Mouse (Mus musculus) lung, postnatal 0 days (tissue): ENCODE measurements around the gene Pygm. TPM values are rescaled to one million over a fixed set of nuclear protein-coding genes. Genes with fewer than 3 reads are reported as not detected.

Source experiments
- ATAC-seq: fragments of 200-750 bp; cut with Nextera tagmentation; 2 replicates; pipeline ENCODE4 v1.8.0; 2017; ENCODE audit warnings: moderate library complexity
- DNase-seq: peaks from one replicate; pipeline ENCODE4 v3.0.0-alpha.2; 2016; ENCODE audit warnings: low spot score
- H3K27ac ChIP-seq: fragments of 300-500 bp; sonication (generic); 2 replicates; pipeline ENCODE4 v1.5.1; 2014; ENCODE audit warnings: antibody characterized with exemption, mild to moderate bottlenecking, low read length, mixed read lengths
- H3K27me3 ChIP-seq: fragments of 300-500 bp; sonication (generic); replicated peaks from 2 replicates; pipeline ENCODE4 v1.6.1; 2014; ENCODE audit warnings: low read length, mixed read lengths; ENCODE audit not compliant: insufficient read depth
- H3K36me3 ChIP-seq: fragments of 300-500 bp; sonication (generic); 2 replicates; pipeline ENCODE4 v1.6.1; 2014; ENCODE audit warnings: low read length, mixed read lengths; ENCODE audit not compliant: insufficient read depth
- H3K4me1 ChIP-seq: fragments of 300-500 bp; sonication (generic); 2 replicates; pipeline ENCODE4 v1.6.1; 2014; ENCODE audit warnings: antibody characterized with exemption, low read depth, low read length, mixed read lengths; ENCODE audit not compliant: insufficient read depth
- H3K4me2 ChIP-seq: fragments of 300-500 bp; sonication (generic); replicated peaks from 2 replicates; pipeline ENCODE4 v1.6.1; 2014; ENCODE audit warnings: low read depth, mild to moderate bottlenecking, low read length, moderate library complexity, mixed read lengths
- H3K4me3 ChIP-seq: fragments of 300-500 bp; sonication (generic); 2 replicates; pipeline ENCODE4 v1.5.1; 2014; ENCODE audit warnings: low read depth, low read length
- H3K9ac ChIP-seq: fragments of 300-500 bp; sonication (generic); replicated peaks from 2 replicates; pipeline ENCODE4 v1.6.1; 2014; ENCODE audit warnings: low read depth, mild to moderate bottlenecking
- H3K9me3 ChIP-seq: fragments of 300-500 bp; sonication (generic); 2 replicates; pipeline ENCODE4 v1.6.1; 2016; ENCODE audit warnings: low read length, mixed read lengths
- CTCF ChIP-seq: IDR thresholded peaks from 2 replicates; pipeline ENCODE4 v1.5.1; 2016; ENCODE audit warnings: antibody characterized with exemption, mild to moderate bottlenecking
- EP300 ChIP-seq: IDR thresholded peaks from 2 replicates; pipeline ENCODE4 v1.6.1; 2016; ENCODE audit warnings: antibody characterized with exemption, mild to moderate bottlenecking, control low read depth
- WGBS: fragments of 180-500 bp; shearing (Covaris S2); extraction: QIAGEN DNeasy Blood & Tissue Kit; methylation state at CpG from one replicate; pipeline ENCODE4 v1.1.7; 2014; 5-methylcytosine and 5-hydroxymethylcytosine counted together
- polyA plus RNA-seq: library from polyadenylated mRNA; unstranded; fragments of >200 nt; fragmentation: Nextera tagmentation; extraction: Ambion mirVana; gene quantifications from 2 replicates; pipeline ENCODE4 v1.2.1, GENCODE M21; 2015

Pygm gene
- polyA plus RNA-seq, 1 experiment from 2014 or later: 20.5 TPM

DNA sequence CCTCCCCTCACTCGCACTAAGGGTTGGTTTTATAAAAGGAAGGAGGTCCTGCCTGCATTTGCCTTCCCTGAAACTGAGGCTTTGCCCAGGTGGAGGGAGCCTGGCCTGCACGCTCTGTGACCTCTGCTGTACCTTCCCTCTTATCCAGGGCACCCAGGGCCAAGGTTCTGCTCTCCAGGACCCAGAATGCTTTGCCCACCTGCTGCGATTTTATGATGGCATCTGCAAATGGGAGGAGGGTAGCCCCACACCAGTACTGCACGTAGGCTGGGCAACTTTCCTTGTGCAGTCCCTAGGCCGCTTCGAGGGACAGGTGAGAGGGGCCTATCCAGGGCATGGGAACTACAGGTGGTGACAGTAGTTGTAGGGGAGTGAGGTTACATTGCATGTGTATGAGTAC, 45.0 kb upstream of the Pygm start:
- WGBS: 94% methylated on average over 6 of the region's 6 CpGs

DNA sequence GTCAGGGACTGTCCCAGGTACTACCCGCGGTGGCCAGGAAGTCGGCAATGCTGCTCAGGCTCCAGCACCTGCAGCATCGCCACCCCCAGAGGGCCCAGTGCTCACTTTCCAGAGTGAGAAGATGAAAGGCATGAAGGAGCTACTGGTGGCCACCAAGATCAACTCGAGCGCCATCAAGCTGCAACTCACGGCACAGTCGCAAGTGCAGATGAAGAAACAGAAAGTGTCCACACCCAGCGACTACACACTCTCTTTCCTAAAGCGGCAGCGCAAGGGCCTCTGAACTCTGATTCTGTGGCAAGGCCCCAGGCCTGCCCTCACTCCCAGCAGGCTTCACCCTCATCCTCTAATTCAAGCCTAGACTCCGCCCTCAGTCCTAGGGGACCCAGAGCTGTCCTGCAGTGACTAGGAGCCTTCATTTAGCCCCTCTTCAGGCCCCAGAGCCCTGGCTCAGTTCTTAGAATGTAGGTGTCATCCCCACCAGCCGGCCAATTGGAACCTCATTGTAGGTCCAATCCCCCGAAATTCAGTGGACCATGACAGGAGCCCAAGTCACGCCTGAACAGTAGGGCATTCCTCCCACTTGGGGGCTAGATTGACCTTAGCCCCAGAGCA, 44.2 kb upstream of the Pygm start:
- H3K4me3 ChIP-seq: no peak overlapping the region
- no peak for TF ChIP-seq EP300
- peak; percentile 48 for TF ChIP-seq CTCF
- H3K4me2 ChIP-seq: peak overlapping the region; percentile 96
- 72% methylated on average over 15 of the region's 15 CpGs for WGBS
- DNase-seq (peak; percentile 68), ATAC-seq (peak; percentile 6; the same call in 1 of the 2 replicates)
- no peaks in the 10 kb centered on the region for H3K9me3 ChIP-seq
- peaks cover 14% of the 10 kb centered on the region; the same call in 1 of the 2 replicates for H3K36me3 ChIP-seq
- H3K4me1 ChIP-seq: peaks cover 20% of the 10 kb centered on the region
- H3K27me3 ChIP-seq: no peaks in the 10 kb centered on the region
- H3K9ac ChIP-seq: no peak overlapping the region
- peak overlapping the region; percentile 79 for H3K27ac ChIP-seq

More for the DNA sequence above, 45.0 kb upstream of the Pygm start:
- Histone ChIP-seq H3K9ac (no peak overlapping the region), H3K4me2 (no peak overlapping the region), H3K9me3 (no peaks in the 10 kb centered on the region), H3K4me3 (no peak overlapping the region), H3K4me1 (peaks cover 24% of the 10 kb centered on the region), H3K36me3 (peaks cover 13% of the 10 kb centered on the region; the same call in 1 of the 2 replicates), H3K27me3 (no peaks in the 10 kb centered on the region), H3K27ac (no peak overlapping the region)
- no peak for TF ChIP-seq CTCF
- TF ChIP-seq EP300: no peak
- ATAC-seq: no peak
- no peak for DNase-seq

DNA sequence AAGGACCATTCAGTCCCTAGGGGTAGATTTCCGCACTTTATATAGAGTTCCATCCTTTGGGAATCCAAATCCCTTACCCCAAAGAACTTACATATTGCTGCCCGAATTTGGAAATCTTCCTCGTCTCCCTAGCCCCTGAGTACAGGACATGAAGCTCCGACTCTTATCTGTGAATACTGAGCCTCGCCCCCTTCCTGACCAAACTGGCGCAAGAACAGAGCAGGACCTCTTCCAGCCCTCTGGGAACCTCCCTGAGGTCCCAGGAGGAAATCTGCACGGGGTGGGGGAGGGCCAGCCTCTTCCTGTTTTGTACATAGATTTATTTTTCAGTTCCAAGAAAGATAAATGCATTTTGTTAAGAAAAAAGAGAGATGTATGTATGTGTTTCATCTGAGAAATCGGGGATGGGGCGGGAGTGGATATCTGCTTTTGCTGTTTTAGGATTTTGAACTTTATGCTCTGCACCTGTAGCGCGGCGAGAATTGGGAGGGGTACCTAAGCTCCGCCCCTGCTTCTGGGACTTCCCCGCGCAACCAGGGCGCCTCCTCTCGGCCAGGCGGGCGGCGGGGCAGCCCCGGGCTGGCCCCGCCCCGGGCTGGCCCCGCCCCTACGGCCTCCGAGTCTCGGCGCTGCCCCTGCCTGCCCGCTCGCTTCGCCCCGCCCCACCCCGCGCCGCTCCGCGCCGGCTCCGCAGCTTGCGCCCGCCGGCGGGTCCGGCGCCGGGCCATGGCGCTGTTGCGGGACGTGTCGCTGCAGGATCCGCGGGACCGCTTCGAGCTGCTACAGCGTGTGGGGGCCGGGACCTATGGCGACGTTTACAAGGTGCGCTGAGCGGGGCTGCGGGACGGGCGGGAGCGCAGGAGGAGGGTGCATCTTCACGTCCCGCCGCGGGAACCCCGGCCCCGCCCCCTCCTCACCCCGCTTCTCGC, 43.4 kb upstream of the Pygm start, which contains the start of gene Map4k2:
Gene Map4k2 (plus strand): TSS at position 612 of the 929 bp plus-strand sequence.
- peak; percentile 95 for DNase-seq
- 6% methylated on average over 49 of the region's 72 CpGs for WGBS
- H3K4me3 ChIP-seq: peak within 1 kb of the TSS; percentile 70
- peak within 1 kb of the TSS; percentile 79 for H3K27ac ChIP-seq
- H3K27me3 ChIP-seq: no peaks in the 10 kb centered on the region
- peak within 1 kb of the TSS; percentile 96 for H3K4me2 ChIP-seq
- TF ChIP-seq EP300 (peak; percentile 80), CTCF (peak; percentile 52)
- ATAC-seq: peak; percentile 93
- H3K9ac ChIP-seq: peak within 1 kb of the TSS; percentile 60
- peaks cover 20% of the 10 kb centered on the region; the same call in 1 of the 2 replicates for H3K36me3 ChIP-seq
- no peaks in the 10 kb centered on the region for H3K9me3 ChIP-seq
- H3K4me1 ChIP-seq: peaks cover 17% of the 10 kb centered on the region

DNA sequence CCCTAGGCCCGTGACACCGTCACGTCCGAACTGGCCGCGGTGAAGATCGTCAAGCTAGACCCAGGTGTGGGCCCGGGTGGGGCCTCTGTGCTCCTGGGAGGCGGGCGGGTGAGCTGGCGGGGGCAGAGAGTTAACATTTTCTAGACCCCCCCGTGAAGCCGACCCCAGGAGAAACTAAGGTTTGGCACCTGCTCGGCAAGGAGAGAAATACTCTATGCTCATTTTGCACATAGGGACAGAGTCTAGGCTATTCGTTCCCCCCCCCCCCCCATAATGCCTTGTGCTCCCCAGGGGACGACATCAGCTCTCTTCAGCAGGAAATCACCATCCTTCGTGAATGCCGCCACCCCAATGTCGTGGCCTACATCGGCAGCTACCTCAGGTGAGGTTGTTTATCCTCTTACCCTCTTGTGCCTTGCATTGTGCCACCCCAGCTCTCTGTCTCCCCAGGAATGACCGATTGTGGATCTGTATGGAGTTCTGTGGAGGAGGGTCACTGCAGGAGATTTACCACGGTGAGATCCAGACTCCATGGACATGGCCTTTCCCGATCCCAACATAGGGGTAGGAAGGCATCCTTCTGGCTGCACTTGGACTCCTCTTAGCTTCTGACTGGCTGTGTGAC, 42.6 kb upstream of the Pygm start:
- Histone ChIP-seq H3K4me2 (peak overlapping the region; percentile 96), H3K4me1 (peaks cover 10% of the 10 kb centered on the region; the same call in 1 of the 2 replicates), H3K27me3 (no peaks in the 10 kb centered on the region), H3K9me3 (no peaks in the 10 kb centered on the region), H3K27ac (peak overlapping the region; percentile 66), H3K4me3 (peak overlapping the region; percentile 70), H3K9ac (peak overlapping the region; percentile 60), H3K36me3 (peaks cover 28% of the 10 kb centered on the region; the same call in 1 of the 2 replicates)
- TF ChIP-seq EP300 (no peak), CTCF (no peak)
- ATAC-seq: no peak
- no peak for DNase-seq
- WGBS: 7% methylated on average over 23 of the region's 23 CpGs

DNA sequence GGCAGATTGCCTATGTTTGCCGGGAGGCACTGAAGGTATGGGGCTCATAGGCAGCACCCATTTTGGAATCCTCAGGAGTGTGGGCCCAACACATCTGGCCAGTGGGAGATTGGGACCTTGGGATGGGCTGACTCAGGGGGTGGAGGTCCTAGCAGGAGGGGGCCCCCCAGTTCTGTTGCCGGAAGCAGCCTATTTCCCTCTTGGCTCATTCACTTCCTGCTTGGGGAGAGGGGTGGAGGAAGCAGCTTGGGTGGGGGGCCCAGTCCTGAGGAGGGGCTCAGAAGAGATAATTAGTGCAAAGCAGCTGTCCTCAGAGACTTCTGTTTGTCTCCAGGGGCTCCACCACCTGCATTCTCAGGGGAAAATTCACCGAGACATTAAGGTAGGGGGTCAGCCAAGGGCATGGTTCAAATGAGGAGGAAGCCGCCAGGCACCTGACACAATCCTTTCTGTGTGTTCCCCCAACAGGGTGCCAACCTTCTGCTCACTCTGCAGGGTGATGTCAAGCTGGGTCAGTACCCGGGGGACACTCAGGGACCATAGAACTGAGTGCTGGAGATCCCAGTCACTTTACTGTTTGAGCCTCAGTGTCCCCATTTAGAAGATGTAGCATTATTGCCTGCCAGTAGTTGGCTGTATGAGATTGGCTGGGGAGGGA, 41.8 kb upstream of the Pygm start:
- WGBS: 57% methylated on average over 5 of the region's 5 CpGs
- Histone ChIP-seq H3K27ac (0 out of 2 replicates have a peak overlapping the region, but pooled peaks have one; percentile 66), H3K36me3 (peaks cover 28% of the 10 kb centered on the region; the same call in 1 of the 2 replicates)

More for the DNA sequence above, 41.8 kb upstream of the Pygm start:
- ATAC-seq (no peak), DNase-seq (no peak)
- Histone ChIP-seq H3K4me2 (peak overlapping the region; percentile 96), H3K9ac (no peak overlapping the region), H3K4me3 (peak overlapping the region; percentile 70; the same call in 1 of the 2 replicates), H3K4me1 (peaks cover 9% of the 10 kb centered on the region; the same call in 1 of the 2 replicates), H3K27me3 (no peaks in the 10 kb centered on the region), H3K9me3 (no peaks in the 10 kb centered on the region)
- peak; percentile 55; the same call in 1 of the 2 replicates for TF ChIP-seq EP300
- no peak for TF ChIP-seq CTCF
